Mouse (Mus musculus): ENCODE data around the gene Ssu72. TPM values are rescaled to one million over a fixed set of nuclear protein-coding genes. Genes with fewer than 3 reads are reported as not detected.

The Ssu72 gene
- polyA plus RNA-seq, 1 experiment from 2014 or later: 155 TPM

DNA sequence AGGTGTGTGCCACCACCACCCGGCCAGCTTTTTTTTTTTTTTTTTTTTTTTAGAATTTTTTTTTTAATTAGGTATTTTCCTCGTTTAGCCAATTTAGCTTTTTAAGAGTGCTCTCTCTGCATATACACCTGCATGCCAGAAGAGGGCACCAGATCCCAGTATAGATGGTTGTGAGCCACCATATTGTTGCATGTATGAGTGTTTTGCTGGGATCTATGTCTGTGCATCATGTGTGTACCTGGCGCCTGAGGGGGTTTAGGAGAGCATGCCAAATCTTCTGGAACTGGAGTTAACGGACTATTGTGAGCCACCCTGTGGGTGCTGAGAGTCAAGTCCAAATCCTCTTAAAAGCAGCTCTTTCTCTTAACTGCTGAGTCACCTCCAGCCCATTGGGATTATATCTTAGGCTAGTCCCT is 17.1 kb downstream of the Ssu72 start:
- WGBS: 67% methylated on average over 4 of the region's 4 CpGs
- no peak overlapping the region for H3K4me3 ChIP-seq (ENCODE audit: low read depth, low read length)
- H3K36me3 ChIP-seq (ENCODE audit: control insufficient read depth, insufficient read depth, low read length): no peaks in the 10 kb centered on the region; the same call in 1 of the 2 replicates
- no peaks in the 10 kb centered on the region for H3K4me1 ChIP-seq (ENCODE audit: control insufficient read depth, insufficient read depth, low read length)
- H3K9ac ChIP-seq (ENCODE audit: low read length): no peak overlapping the region
- ATAC-seq (ENCODE audit: low FRiP score): peak; percentile 52; the same call in 1 of the 2 replicates
- no peak overlapping the region for H3K27ac ChIP-seq (ENCODE audit: low read depth, low read length)
- peak; percentile 85 for DNase-seq (ENCODE audit: low spot score, missing footprints)
- H3K9me3 ChIP-seq (ENCODE audit: control insufficient read depth, low read length): no peaks in the 10 kb centered on the region
- H3K27me3 ChIP-seq (ENCODE audit: control insufficient read depth, insufficient read depth, low read length): no peaks in the 10 kb centered on the region
- H3K4me2 ChIP-seq: no peak overlapping the region

DNA sequence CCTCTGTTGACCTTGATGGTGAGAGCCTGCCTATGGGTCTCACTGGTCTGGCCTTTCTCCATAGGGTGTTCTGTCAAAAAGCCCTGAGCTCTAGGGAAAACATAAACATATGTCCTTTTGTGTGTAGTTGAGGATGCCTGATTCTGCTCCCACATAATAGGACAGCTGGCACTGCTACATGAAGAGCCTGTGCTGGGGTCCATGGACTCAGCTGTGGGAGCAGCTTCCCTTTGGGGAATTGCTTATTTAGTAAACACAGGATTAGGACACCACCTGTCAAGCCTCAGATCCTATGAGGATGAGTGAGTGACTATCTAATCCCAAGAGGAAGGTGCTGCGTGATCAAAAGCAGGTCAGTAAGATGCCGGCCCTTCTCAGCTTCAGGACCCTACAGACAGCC is 23.4 kb downstream of the Ssu72 start:
- ATAC-seq (ENCODE audit: low FRiP score): peak; percentile 38; the same call in 1 of the 2 replicates

DNA sequence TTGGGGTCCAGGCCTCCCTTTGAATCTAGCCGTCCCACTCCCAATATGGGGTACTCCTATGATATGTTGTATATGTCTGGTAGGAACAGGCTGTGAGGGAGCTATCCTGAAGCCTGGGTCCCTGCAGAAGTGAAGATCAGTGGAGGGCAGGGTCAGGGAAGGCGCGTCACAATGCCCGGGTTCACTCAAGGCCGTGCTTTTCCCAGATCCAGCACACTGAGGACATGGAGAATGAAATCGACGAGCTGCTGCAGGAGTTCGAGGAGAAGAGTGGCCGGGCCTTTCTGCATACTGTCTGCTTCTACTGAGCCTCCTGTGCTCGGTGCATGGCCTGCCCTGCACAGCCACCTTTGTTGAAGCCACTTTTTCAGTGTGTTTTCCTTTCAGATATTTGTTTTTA is 28.7 kb downstream of the Ssu72 start:
- DNase-seq (ENCODE audit: low spot score, missing footprints): no peak
- Histone ChIP-seq H3K9ac (ENCODE audit: low read length) (no peak overlapping the region), H3K27me3 (ENCODE audit: control insufficient read depth, insufficient read depth, low read length) (no peaks in the 10 kb centered on the region), H3K27ac (ENCODE audit: low read depth, low read length) (no peak overlapping the region), H3K4me3 (ENCODE audit: low read depth, low read length) (no peak overlapping the region), H3K9me3 (ENCODE audit: control insufficient read depth, low read length) (no peaks in the 10 kb centered on the region), H3K4me2 (no peak overlapping the region), H3K4me1 (ENCODE audit: control insufficient read depth, insufficient read depth, low read length) (peaks cover 18% of the 10 kb centered on the region), H3K36me3 (ENCODE audit: control insufficient read depth, insufficient read depth, low read length) (peaks cover 2% of the 10 kb centered on the region; the same call in 1 of the 2 replicates)
- ATAC-seq (ENCODE audit: low FRiP score): no peak
- WGBS: 83% methylated on average over 10 of the region's 10 CpGs

More for the DNA sequence above, 23.4 kb downstream of the Ssu72 start:
- Histone ChIP-seq H3K9ac (ENCODE audit: low read length) (no peak overlapping the region), H3K4me2 (no peak overlapping the region), H3K27me3 (ENCODE audit: control insufficient read depth, insufficient read depth, low read length) (no peaks in the 10 kb centered on the region), H3K9me3 (ENCODE audit: control insufficient read depth, low read length) (no peaks in the 10 kb centered on the region), H3K36me3 (ENCODE audit: control insufficient read depth, insufficient read depth, low read length) (peaks cover 2% of the 10 kb centered on the region; the same call in 1 of the 2 replicates), H3K4me3 (ENCODE audit: low read depth, low read length) (no peak overlapping the region), H3K4me1 (ENCODE audit: control insufficient read depth, insufficient read depth, low read length) (no peaks in the 10 kb centered on the region), H3K27ac (ENCODE audit: low read depth, low read length) (no peak overlapping the region)
- no peak for DNase-seq (ENCODE audit: low spot score, missing footprints)
- WGBS: 73% methylated on average over 2 of the region's 2 CpGs

DNA sequence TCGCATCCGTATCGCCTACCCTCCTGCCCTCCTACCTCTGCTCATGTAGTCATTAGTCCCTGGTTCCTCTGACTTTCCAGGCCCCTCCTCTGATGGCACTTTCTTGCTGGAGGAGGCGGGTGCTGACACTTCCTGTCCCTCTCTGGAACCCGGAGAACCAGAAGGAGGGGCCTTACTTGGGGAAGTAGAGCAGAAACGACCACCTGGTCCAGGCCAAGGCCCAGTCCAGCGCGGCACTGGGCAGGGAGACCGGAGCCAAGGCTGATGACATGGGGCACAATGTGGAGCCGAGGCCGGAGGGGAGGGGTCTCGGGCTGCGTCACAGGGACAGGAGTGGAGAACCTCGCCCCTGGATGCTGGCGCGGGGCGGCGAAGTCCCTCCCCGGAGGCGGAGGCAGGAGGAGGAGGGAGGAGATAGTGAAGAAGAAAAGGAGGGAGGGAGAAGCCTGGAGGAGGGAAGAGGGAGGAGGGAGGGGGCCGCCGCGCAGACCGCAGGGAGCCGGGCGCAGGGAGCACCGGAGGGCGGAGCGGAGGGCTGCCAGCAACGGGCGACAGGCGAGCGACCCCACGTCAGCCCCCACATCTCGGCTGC is 29.8 kb downstream of the Ssu72 start, which contains the start of gene Tmem240:
Tmem240 (plus strand) TSS at position 451 of the 592 bp plus-strand sequence.
- WGBS: under 1% methylated on average over 23 of the region's 35 CpGs
- H3K36me3 ChIP-seq (ENCODE audit: control insufficient read depth, insufficient read depth, low read length): peaks cover 2% of the 10 kb centered on the region; the same call in 1 of the 2 replicates
- H3K4me2 ChIP-seq: peak within 1 kb of the TSS; percentile 94
- peak within 1 kb of the TSS; percentile 88 for H3K9ac ChIP-seq (ENCODE audit: low read length)
- peaks cover 18% of the 10 kb centered on the region for H3K4me1 ChIP-seq (ENCODE audit: control insufficient read depth, insufficient read depth, low read length)
- peak within 1 kb of the TSS; percentile 84 for H3K27ac ChIP-seq (ENCODE audit: low read depth, low read length)
- peak; percentile 95 for ATAC-seq (ENCODE audit: low FRiP score)
- no peaks in the 10 kb centered on the region for H3K9me3 ChIP-seq (ENCODE audit: control insufficient read depth, low read length)
- H3K4me3 ChIP-seq (ENCODE audit: low read depth, low read length): peak within 1 kb of the TSS; percentile 80
- H3K27me3 ChIP-seq (ENCODE audit: control insufficient read depth, insufficient read depth, low read length): no peaks in the 10 kb centered on the region
- DNase-seq (ENCODE audit: low spot score, missing footprints): peak; percentile 98

DNA sequence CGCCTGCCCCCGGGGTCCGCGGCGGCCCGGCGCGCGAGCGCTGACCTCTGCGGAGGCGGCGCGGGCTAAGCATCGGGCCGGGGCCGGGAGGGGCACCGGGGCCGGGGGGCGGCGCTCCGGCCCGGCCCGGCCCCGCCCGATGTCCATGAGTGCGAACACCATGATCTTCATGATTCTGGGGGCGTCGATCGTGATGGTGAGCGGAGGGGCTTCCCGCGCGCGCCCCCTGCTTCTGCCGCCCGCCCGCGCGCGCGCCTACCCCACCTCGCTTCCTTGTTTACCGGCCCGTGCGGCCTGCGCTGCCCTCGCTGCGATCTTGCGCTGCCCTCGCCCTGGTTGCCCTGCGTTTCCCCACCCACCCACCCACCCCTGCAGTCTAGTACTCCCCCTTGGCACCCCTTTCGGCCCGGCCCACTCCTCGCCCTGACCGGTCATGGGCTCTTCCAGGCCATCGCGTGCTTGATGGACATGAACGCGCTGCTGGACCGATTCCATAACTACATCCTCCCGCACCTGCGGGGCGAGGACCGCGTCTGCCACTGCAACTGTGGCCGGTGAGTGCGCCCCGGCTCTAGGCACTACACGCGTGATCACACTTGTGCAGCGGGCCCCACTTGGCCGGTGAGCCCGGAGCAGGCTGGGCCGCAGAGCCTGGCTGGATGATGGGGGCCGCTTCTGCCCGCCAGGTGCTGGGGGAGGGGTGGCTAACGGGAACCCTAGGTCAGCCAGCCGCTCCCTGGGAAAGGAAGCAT is 30.5 kb downstream of the Ssu72 start:
- H3K4me1 ChIP-seq (ENCODE audit: control insufficient read depth, insufficient read depth, low read length): peaks cover 18% of the 10 kb centered on the region
- 0% methylated on average over 64 of the region's 79 CpGs for WGBS
- peak; percentile 77 for ATAC-seq (ENCODE audit: low FRiP score)
- no peaks in the 10 kb centered on the region for H3K27me3 ChIP-seq (ENCODE audit: control insufficient read depth, insufficient read depth, low read length)
- H3K4me2 ChIP-seq: peak overlapping the region; percentile 94
- peak overlapping the region; percentile 80 for H3K4me3 ChIP-seq (ENCODE audit: low read depth, low read length)
- peak overlapping the region; percentile 88 for H3K9ac ChIP-seq (ENCODE audit: low read length)
- H3K27ac ChIP-seq (ENCODE audit: low read depth, low read length): peak overlapping the region; percentile 84
- H3K36me3 ChIP-seq (ENCODE audit: control insufficient read depth, insufficient read depth, low read length): peaks cover 2% of the 10 kb centered on the region; the same call in 1 of the 2 replicates
- no peaks in the 10 kb centered on the region for H3K9me3 ChIP-seq (ENCODE audit: control insufficient read depth, low read length)
- peak; percentile 93 for DNase-seq (ENCODE audit: low spot score, missing footprints)

DNA sequence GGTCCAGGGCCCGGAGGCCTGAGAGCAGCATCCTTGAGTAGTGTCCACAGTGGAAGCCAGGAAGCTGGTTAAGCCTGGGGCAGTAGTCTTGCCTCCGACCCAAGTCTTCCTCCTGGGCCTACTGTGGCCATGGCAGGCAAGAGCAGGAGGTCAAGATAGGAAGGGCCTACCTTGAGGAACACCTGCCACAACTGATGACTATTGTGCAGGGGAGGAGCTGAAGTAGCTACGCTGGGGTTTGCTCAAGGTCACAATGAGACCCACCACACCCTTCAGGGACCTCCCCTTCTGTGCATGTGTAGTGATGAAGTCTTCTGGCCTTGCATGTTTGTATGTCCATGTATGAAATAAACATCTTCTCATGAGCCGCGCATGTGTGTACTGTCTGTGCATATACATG is 31.2 kb downstream of the Ssu72 start:
- peaks cover 2% of the 10 kb centered on the region; the same call in 1 of the 2 replicates for H3K36me3 ChIP-seq (ENCODE audit: control insufficient read depth, insufficient read depth, low read length)
- H3K9me3 ChIP-seq (ENCODE audit: control insufficient read depth, low read length): no peaks in the 10 kb centered on the region
- peak overlapping the region; percentile 80 for H3K4me3 ChIP-seq (ENCODE audit: low read depth, low read length)
- peak overlapping the region; percentile 94 for H3K4me2 ChIP-seq
- H3K4me1 ChIP-seq (ENCODE audit: control insufficient read depth, insufficient read depth, low read length): peaks cover 18% of the 10 kb centered on the region
- H3K27me3 ChIP-seq (ENCODE audit: control insufficient read depth, insufficient read depth, low read length): no peaks in the 10 kb centered on the region
- ATAC-seq (ENCODE audit: low FRiP score): no peak
- peak overlapping the region; percentile 88 for H3K9ac ChIP-seq (ENCODE audit: low read length)
- DNase-seq (ENCODE audit: low spot score, missing footprints): no peak
- WGBS: 69% methylated on average over 5 of the region's 5 CpGs
- no peak overlapping the region; the same call in 1 of the 2 replicates for H3K27ac ChIP-seq (ENCODE audit: low read depth, low read length)

DNA sequence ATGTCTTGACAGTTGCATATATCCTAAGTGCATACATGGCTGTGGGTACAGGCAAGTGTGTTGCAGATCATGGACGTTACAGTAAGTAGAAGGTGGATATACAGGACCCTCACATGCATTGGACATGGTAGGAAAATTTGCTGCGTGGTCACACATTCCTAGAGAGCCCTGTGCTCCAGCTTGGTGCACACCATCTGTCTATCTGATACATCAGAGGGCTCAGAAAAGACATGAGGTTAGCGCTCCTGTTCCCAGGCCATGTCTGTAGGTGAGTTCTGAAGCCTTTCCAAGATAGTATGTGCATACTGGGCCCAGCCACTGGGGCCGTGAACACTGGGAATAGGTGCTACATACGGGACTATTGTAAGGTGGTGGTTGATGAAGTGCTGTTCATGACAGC is 31.8 kb downstream of the Ssu72 start:
- Histone ChIP-seq H3K4me3 (ENCODE audit: low read depth, low read length) (no peak overlapping the region), H3K9ac (ENCODE audit: low read length) (no peak overlapping the region), H3K36me3 (ENCODE audit: control insufficient read depth, insufficient read depth, low read length) (peaks cover 2% of the 10 kb centered on the region; the same call in 1 of the 2 replicates), H3K9me3 (ENCODE audit: control insufficient read depth, low read length) (no peaks in the 10 kb centered on the region), H3K27me3 (ENCODE audit: control insufficient read depth, insufficient read depth, low read length) (no peaks in the 10 kb centered on the region), H3K4me1 (ENCODE audit: control insufficient read depth, insufficient read depth, low read length) (peaks cover 18% of the 10 kb centered on the region), H3K4me2 (no peak overlapping the region), H3K27ac (ENCODE audit: low read depth, low read length) (no peak overlapping the region)
- DNase-seq (ENCODE audit: low spot score, missing footprints) (no peak), ATAC-seq (ENCODE audit: low FRiP score) (no peak)
- 93% methylated on average over 5 of the region's 5 CpGs for WGBS

DNA sequence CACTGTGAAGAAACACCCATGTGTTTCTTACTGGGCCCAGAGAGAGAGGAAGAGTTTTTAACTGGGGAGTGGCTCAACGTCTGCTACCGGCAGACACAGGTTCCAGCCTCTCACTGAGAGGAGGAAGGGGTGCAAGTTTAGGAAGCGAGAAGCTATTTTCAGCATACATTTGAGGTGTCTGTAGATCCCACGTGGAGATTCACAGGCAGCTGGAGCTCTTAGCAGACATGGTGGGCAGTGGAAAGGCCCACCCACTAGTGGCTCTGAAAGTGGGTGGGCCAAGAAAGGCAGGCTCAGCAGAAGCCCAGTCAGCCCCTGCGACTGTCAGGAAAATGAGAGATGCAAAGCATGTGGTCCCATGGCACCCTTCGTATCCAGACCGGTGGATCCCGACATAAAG is 33.7 kb downstream of the Ssu72 start:
- no peak overlapping the region for H3K4me2 ChIP-seq
- no peak overlapping the region for H3K27ac ChIP-seq (ENCODE audit: low read depth, low read length)
- no peak overlapping the region for H3K4me3 ChIP-seq (ENCODE audit: low read depth, low read length)
- H3K9me3 ChIP-seq (ENCODE audit: control insufficient read depth, low read length): no peaks in the 10 kb centered on the region
- H3K27me3 ChIP-seq (ENCODE audit: control insufficient read depth, insufficient read depth, low read length): no peaks in the 10 kb centered on the region
- DNase-seq (ENCODE audit: low spot score, missing footprints) (no peak), ATAC-seq (ENCODE audit: low FRiP score) (no peak)
- WGBS: 72% methylated on average over 8 of the region's 8 CpGs
- no peak overlapping the region for H3K9ac ChIP-seq (ENCODE audit: low read length)
- peaks cover 2% of the 10 kb centered on the region; the same call in 1 of the 2 replicates for H3K36me3 ChIP-seq (ENCODE audit: control insufficient read depth, insufficient read depth, low read length)
- H3K4me1 ChIP-seq (ENCODE audit: control insufficient read depth, insufficient read depth, low read length): peaks cover 18% of the 10 kb centered on the region

DNA sequence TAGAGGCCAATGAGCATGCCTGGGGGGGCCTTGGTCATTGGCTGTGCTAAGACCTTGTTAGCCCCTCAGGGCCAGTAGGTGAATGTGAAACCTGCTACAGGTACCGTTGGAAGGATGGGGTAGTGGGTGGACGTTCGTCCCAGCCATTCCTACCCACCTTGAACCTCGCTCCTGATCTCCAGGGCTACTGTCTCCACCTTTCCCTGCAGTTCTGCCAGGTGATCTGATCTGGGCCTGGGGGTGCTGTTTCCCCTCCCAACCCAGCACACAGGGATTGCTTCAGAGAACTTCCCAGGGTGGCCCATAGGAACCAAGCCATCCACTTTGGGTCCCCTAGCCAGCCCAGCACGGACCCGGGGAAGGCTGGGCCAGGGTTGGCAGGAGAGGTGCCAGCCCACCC is 34.6 kb downstream of the Ssu72 start:
- Histone ChIP-seq H3K27ac (ENCODE audit: low read depth, low read length) (no peak overlapping the region), H3K4me3 (ENCODE audit: low read depth, low read length) (no peak overlapping the region), H3K36me3 (ENCODE audit: control insufficient read depth, insufficient read depth, low read length) (peaks cover 2% of the 10 kb centered on the region; the same call in 1 of the 2 replicates), H3K27me3 (ENCODE audit: control insufficient read depth, insufficient read depth, low read length) (no peaks in the 10 kb centered on the region), H3K9me3 (ENCODE audit: control insufficient read depth, low read length) (no peaks in the 10 kb centered on the region), H3K4me2 (no peak overlapping the region), H3K9ac (ENCODE audit: low read length) (no peak overlapping the region), H3K4me1 (ENCODE audit: control insufficient read depth, insufficient read depth, low read length) (peaks cover 12% of the 10 kb centered on the region)
- WGBS: 89% methylated on average over 6 of the region's 6 CpGs
- DNase-seq (ENCODE audit: low spot score, missing footprints) (no peak), ATAC-seq (ENCODE audit: low FRiP score) (no peak)

Measured in midbrain, embryonic 11.5 days (tissue).